In genomic region chr4:151396536-151396935, GRCm38 (mm10) we compare ENCODE assay signal across 23 mouse cellular contexts.
DNase-seq lines count a peak whose midpoint lies in the region; ATAC-seq lines count a peak whose summit lies in the region.
"Had no signal": no experiment of that assay in that cellular context is flagged by ENCODE, and none has a peak within 500 bp of the region (broad histone marks: within the 10 kb centered on the region; RNA-seq: fewer than 3 reads in every experiment).

No protein-coding gene starts in this region.

- H3K36me3 ChIP-seq in hindbrain, embryonic 13.5 days: no peaks in the 10 kb centered on the region
- no peaks in the 10 kb centered on the region for H3K36me3 ChIP-seq in hindbrain, embryonic 10.5 days
- H3K36me3 ChIP-seq in midbrain, embryonic 14.5 days (ENCODE audit: control insufficient read depth, insufficient read depth, low read length): no peaks in the 10 kb centered on the region
- H3K36me3 ChIP-seq: embryonic facial prominence, embryonic 15.5 days; heart, embryonic 13.5 days; limb, embryonic 10.5 days had no signal

- H3K27ac ChIP-seq in hindbrain, embryonic 13.5 days: no peak overlapping the region
- H3K27ac ChIP-seq in hindbrain, embryonic 10.5 days: no peak overlapping the region
- no peak overlapping the region for H3K27ac ChIP-seq in midbrain, embryonic 14.5 days (replicated peaks; ENCODE audit: low read depth, low read length)
- H3K27ac ChIP-seq: embryonic facial prominence, embryonic 15.5 days; heart, adult 2 months; heart, embryonic 13.5 days; kidney, postnatal 0 days; limb, embryonic 10.5 days; macrophage had no signal

- peak; percentile 73 for ATAC-seq in hindbrain, embryonic 13.5 days (ENCODE audit: low FRiP score)
- ATAC-seq in midbrain, embryonic 14.5 days (ENCODE audit: low FRiP score, low TSS enrichment): peak; percentile 53
- ATAC-seq in inflammation-experienced regulatory T-cells, adult 6 months: no peak
- ATAC-seq: activated CD4-positive, CD25-positive, alpha-beta regulatory T cell, adult 4 months had no signal

- H3K27me3 ChIP-seq in hindbrain, embryonic 13.5 days: no peaks in the 10 kb centered on the region
- 0 out of 2 replicates have a peak, but pooled peaks cover 3% of the 10 kb centered on the region for H3K27me3 ChIP-seq in hindbrain, embryonic 10.5 days (ENCODE audit: insufficient read depth, poor library complexity, severe bottlenecking)
- no peaks in the 10 kb centered on the region for H3K27me3 ChIP-seq in midbrain, embryonic 14.5 days (ENCODE audit: control insufficient read depth, insufficient read depth, low read length)
- H3K27me3 ChIP-seq: embryonic facial prominence, embryonic 15.5 days had no signal

- no peak overlapping the region for H3K9ac ChIP-seq in hindbrain, embryonic 13.5 days
- H3K9ac ChIP-seq in midbrain, embryonic 14.5 days (replicated peaks; ENCODE audit: low read length): no peak overlapping the region
- H3K9ac ChIP-seq: embryonic facial prominence, embryonic 15.5 days; heart, embryonic 13.5 days had no signal

- no peak overlapping the region for H3K4me3 ChIP-seq in hindbrain, embryonic 13.5 days
- no peak overlapping the region for H3K4me3 ChIP-seq in hindbrain, embryonic 10.5 days
- H3K4me3 ChIP-seq in midbrain, embryonic 14.5 days (replicated peaks; ENCODE audit: low read depth, low read length): no peak overlapping the region
- H3K4me3 ChIP-seq: embryonic facial prominence, embryonic 15.5 days; heart, adult 2 months; heart, embryonic 13.5 days; limb, embryonic 10.5 days; myocyte had no signal

- WGBS in hindbrain, embryonic 13.5 days: 58% methylated on average over 7 of the region's 7 CpGs
- 83% methylated on average over 7 of the region's 7 CpGs for WGBS in hindbrain, embryonic 10.5 days
- WGBS in midbrain, embryonic 14.5 days: 54% methylated on average over 7 of the region's 7 CpGs

- H3K9me3 ChIP-seq in hindbrain, embryonic 13.5 days: no peaks in the 10 kb centered on the region
- H3K9me3 ChIP-seq in hindbrain, embryonic 10.5 days: no peaks in the 10 kb centered on the region
- no peaks in the 10 kb centered on the region for H3K9me3 ChIP-seq in midbrain, embryonic 14.5 days (ENCODE audit: control insufficient read depth, low read length)
- H3K9me3 ChIP-seq: embryonic facial prominence, embryonic 15.5 days; heart, embryonic 13.5 days; limb, embryonic 10.5 days had no signal

- no peak overlapping the region for H3K4me2 ChIP-seq in hindbrain, embryonic 13.5 days
- H3K4me2 ChIP-seq in midbrain, embryonic 14.5 days (ENCODE audit: low read length): no peak overlapping the region
- H3K4me2 ChIP-seq: embryonic facial prominence, embryonic 15.5 days; heart, embryonic 13.5 days had no signal

- DNase-seq in hindbrain, embryonic 10.5 days (ENCODE audit: low spot score): no peak
- peak; percentile 46 to 48 for DNase-seq in right cerebral cortex, postnatal 10 days (ENCODE audit: low spot score in 2 of 2)
- no peak for DNase-seq in right cerebral cortex, adult 18-20 months
- peak; percentile 54 for DNase-seq in midbrain, embryonic 14.5 days
- no peak for DNase-seq in ovary, adult 18-20 months (ENCODE audit: low spot score)
- DNase-seq: adrenal gland, postnatal 10 days; cerebellum, adult 8-10 months; cerebellum, postnatal 36 days; embryo, embryonic 11 days; gastrocnemius, postnatal 25 days; heart, adult 2 months; kidney, adult 2 months; layer of hippocampus, adult 9-11 months; liver had no signal

- H3K4me1 ChIP-seq in hindbrain, embryonic 13.5 days (replicated peaks): peaks cover 38% of the 10 kb centered on the region
- H3K4me1 ChIP-seq in hindbrain, embryonic 10.5 days (replicated peaks): peaks cover 21% of the 10 kb centered on the region
- peaks cover 7% of the 10 kb centered on the region; the same call in 1 of the 2 replicates for H3K4me1 ChIP-seq in midbrain, embryonic 14.5 days (ENCODE audit: control insufficient read depth, insufficient read depth, low read length)
- H3K4me1 ChIP-seq: embryonic facial prominence, embryonic 15.5 days; heart, embryonic 13.5 days had no signal

Comparison
In these comparisons a context has a peak if more than half of its experiments do, and no peak if none do; other contexts are left out.
1. DNase-seq: peak in right cerebral cortex, postnatal 10 days (2 of 2) and midbrain, embryonic 14.5 days (single experiment); none in hindbrain, embryonic 10.5 days (single experiment), right cerebral cortex, adult 18-20 months (single experiment) and ovary, adult 18-20 months (single experiment).